Mouse (Mus musculus) lung, postnatal 0 days (tissue): ENCODE results near the gene Glmp. TPM values are rescaled to one million over a fixed set of nuclear protein-coding genes. Genes with fewer than 3 reads are reported as not detected.

Experiments
- ATAC-seq: fragments of 200-750 bp; cut with Nextera tagmentation; 2 replicates; pipeline ENCODE4 v1.8.0; 2017; ENCODE audit warnings: moderate library complexity
- DNase-seq: peaks from one replicate; pipeline ENCODE4 v3.0.0-alpha.2; 2016; ENCODE audit warnings: low spot score
- H3K27ac ChIP-seq: fragments of 300-500 bp; sonication (generic); 2 replicates; pipeline ENCODE4 v1.5.1; 2014; ENCODE audit warnings: antibody characterized with exemption, mild to moderate bottlenecking, low read length, mixed read lengths
- H3K27me3 ChIP-seq: fragments of 300-500 bp; sonication (generic); replicated peaks from 2 replicates; pipeline ENCODE4 v1.6.1; 2014; ENCODE audit warnings: low read length, mixed read lengths; ENCODE audit not compliant: insufficient read depth
- H3K36me3 ChIP-seq: fragments of 300-500 bp; sonication (generic); 2 replicates; pipeline ENCODE4 v1.6.1; 2014; ENCODE audit warnings: low read length, mixed read lengths; ENCODE audit not compliant: insufficient read depth
- H3K4me1 ChIP-seq: fragments of 300-500 bp; sonication (generic); 2 replicates; pipeline ENCODE4 v1.6.1; 2014; ENCODE audit warnings: antibody characterized with exemption, low read depth, low read length, mixed read lengths; ENCODE audit not compliant: insufficient read depth
- H3K4me2 ChIP-seq: fragments of 300-500 bp; sonication (generic); replicated peaks from 2 replicates; pipeline ENCODE4 v1.6.1; 2014; ENCODE audit warnings: low read depth, mild to moderate bottlenecking, low read length, moderate library complexity, mixed read lengths
- H3K4me3 ChIP-seq: fragments of 300-500 bp; sonication (generic); 2 replicates; pipeline ENCODE4 v1.5.1; 2014; ENCODE audit warnings: low read depth, low read length
- H3K9ac ChIP-seq: fragments of 300-500 bp; sonication (generic); replicated peaks from 2 replicates; pipeline ENCODE4 v1.6.1; 2014; ENCODE audit warnings: low read depth, mild to moderate bottlenecking
- H3K9me3 ChIP-seq: fragments of 300-500 bp; sonication (generic); 2 replicates; pipeline ENCODE4 v1.6.1; 2016; ENCODE audit warnings: low read length, mixed read lengths
- CTCF ChIP-seq: IDR thresholded peaks from 2 replicates; pipeline ENCODE4 v1.5.1; 2016; ENCODE audit warnings: antibody characterized with exemption, mild to moderate bottlenecking
- EP300 ChIP-seq: IDR thresholded peaks from 2 replicates; pipeline ENCODE4 v1.6.1; 2016; ENCODE audit warnings: antibody characterized with exemption, mild to moderate bottlenecking, control low read depth
- WGBS: fragments of 180-500 bp; shearing (Covaris S2); extraction: QIAGEN DNeasy Blood & Tissue Kit; methylation state at CpG from one replicate; pipeline ENCODE4 v1.1.7; 2014; 5-methylcytosine and 5-hydroxymethylcytosine counted together
- polyA plus RNA-seq: library from polyadenylated mRNA; unstranded; fragments of >200 nt; fragmentation: Nextera tagmentation; extraction: Ambion mirVana; gene quantifications from 2 replicates; pipeline ENCODE4 v1.2.1, GENCODE M21; 2015

The Glmp gene
- polyA plus RNA-seq, 1 experiment from 2014 or later: 273 TPM

GRCm38 (mm10) chr3:88297321-88297851 lies 27.4 kb upstream of the Glmp start:
- H3K4me1 ChIP-seq: peaks cover 6% of the 10 kb centered on the region; the same call in 1 of the 2 replicates
- peaks cover 15% of the 10 kb centered on the region; the same call in 1 of the 2 replicates for H3K36me3 ChIP-seq
- H3K9ac ChIP-seq: peak overlapping the region; percentile 72
- H3K9me3 ChIP-seq: no peaks in the 10 kb centered on the region
- H3K4me2 ChIP-seq: peak overlapping the region; percentile 58
- no peaks in the 10 kb centered on the region for H3K27me3 ChIP-seq
- under 1% methylated on average over 30 of the region's 30 CpGs for WGBS
- TF ChIP-seq EP300 (no peak), CTCF (no peak)
- DNase-seq: peak; percentile 31
- peak overlapping the region; percentile 80 for H3K4me3 ChIP-seq
- peak overlapping the region; percentile 88 for H3K27ac ChIP-seq
- no peak for ATAC-seq

DNA sequence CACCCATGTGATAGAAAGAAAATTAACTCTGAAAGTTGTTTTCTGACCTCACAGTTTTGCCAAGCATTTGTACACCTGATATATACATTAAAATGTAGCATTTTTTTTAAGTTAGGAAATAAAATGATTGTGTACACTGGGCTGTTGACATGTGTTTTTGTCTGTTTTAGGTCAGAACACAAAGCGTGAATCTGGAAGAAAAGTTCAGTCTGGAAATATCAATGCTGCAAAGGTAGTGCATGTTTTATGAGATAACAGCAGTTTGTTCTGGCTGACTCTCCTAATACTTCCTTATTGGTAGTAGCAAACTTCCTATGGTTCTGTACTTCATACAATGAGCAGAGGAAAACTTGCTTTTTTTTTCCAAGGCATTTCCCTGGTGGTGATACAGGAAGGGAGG lies 25.7 kb upstream of the Glmp start:
- Histone ChIP-seq H3K4me1 (peaks cover 6% of the 10 kb centered on the region; the same call in 1 of the 2 replicates), H3K4me3 (no peak overlapping the region), H3K9me3 (no peaks in the 10 kb centered on the region), H3K36me3 (peaks cover 24% of the 10 kb centered on the region; the same call in 1 of the 2 replicates), H3K9ac (no peak overlapping the region), H3K27ac (no peak overlapping the region), H3K4me2 (no peak overlapping the region), H3K27me3 (no peaks in the 10 kb centered on the region)
- WGBS: 81% methylated on average over 1 of the region's 1 CpGs
- TF ChIP-seq EP300 (no peak), CTCF (no peak)
- no peak for DNase-seq
- ATAC-seq: no peak

DNA sequence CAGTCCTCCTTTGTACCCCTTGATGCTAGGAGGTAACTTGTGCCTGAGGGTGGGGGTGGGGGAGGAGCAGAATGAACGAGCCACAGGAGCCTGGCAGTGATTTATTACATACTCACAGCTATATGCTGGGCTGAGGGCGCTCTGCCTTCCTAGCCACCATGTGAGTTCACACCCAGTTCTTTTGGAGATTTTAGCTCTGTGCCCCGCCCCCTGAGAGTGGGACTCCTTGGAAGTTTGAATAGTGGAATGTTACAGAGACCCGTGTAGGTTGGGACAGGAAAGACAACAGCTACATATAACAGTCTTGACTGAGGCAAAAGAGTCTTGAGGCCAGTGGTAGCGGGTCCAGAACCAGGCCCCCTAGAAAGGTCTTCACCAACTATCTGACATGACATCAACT lies 4.1 kb downstream of the Glmp start:
- ATAC-seq (no peak), DNase-seq (no peak)
- Histone ChIP-seq H3K36me3 (peaks cover 17% of the 10 kb centered on the region; the same call in 1 of the 2 replicates), H3K4me1 (peaks cover 4% of the 10 kb centered on the region; the same call in 1 of the 2 replicates), H3K27me3 (no peaks in the 10 kb centered on the region), H3K4me2 (no peak overlapping the region), H3K4me3 (no peak overlapping the region), H3K9me3 (no peaks in the 10 kb centered on the region), H3K9ac (no peak overlapping the region), H3K27ac (no peak overlapping the region)
- TF ChIP-seq CTCF (no peak), EP300 (no peak)
- WGBS: 55% methylated on average over 5 of the region's 5 CpGs

GRCm38 (mm10) chr3:88331282-88331681 lies 6.5 kb downstream of the Glmp start:
- no peak overlapping the region for H3K4me2 ChIP-seq
- peaks cover 4% of the 10 kb centered on the region; the same call in 1 of the 2 replicates for H3K4me1 ChIP-seq
- H3K36me3 ChIP-seq: peaks cover 17% of the 10 kb centered on the region; the same call in 1 of the 2 replicates
- H3K4me3 ChIP-seq: no peak overlapping the region
- DNase-seq (peak; percentile 61), ATAC-seq (no peak)
- WGBS: 22% methylated on average over 2 of the region's 2 CpGs
- no peak overlapping the region for H3K27ac ChIP-seq
- no peaks in the 10 kb centered on the region for H3K9me3 ChIP-seq
- TF ChIP-seq EP300: no peak
- peak; percentile 73 for TF ChIP-seq CTCF
- no peaks in the 10 kb centered on the region for H3K27me3 ChIP-seq
- H3K9ac ChIP-seq: no peak overlapping the region

- H3K36me3 ChIP-seq: 0 out of 2 replicates have a peak, but pooled peaks cover 5% of the 10 kb centered on the region
- no peaks in the 10 kb centered on the region for H3K27me3 ChIP-seq
- WGBS: 38% methylated on average over 12 of the region's 12 CpGs
- peak overlapping the region; percentile 75 for H3K27ac ChIP-seq
- H3K9me3 ChIP-seq: no peaks in the 10 kb centered on the region
- peak overlapping the region; percentile 50 for H3K4me2 ChIP-seq
- DNase-seq (peak; percentile 83), ATAC-seq (peak; percentile 37)
- peak overlapping the region; percentile 15; the same call in 1 of the 2 replicates for H3K4me3 ChIP-seq
- peak overlapping the region; percentile 26; the same call in 1 of the 2 replicates for H3K9ac ChIP-seq
- TF ChIP-seq EP300: no peak
- no peak for TF ChIP-seq CTCF
- peaks cover 4% of the 10 kb centered on the region; the same call in 1 of the 2 replicates for H3K4me1 ChIP-seq
Measured at GRCm38 (mm10) chr3:88334029-88334658, 9.3 kb downstream of the Glmp start.

GRCm38 (mm10) chr3:88334902-88335435 lies 10.1 kb downstream of the Glmp start:
- H3K4me1 ChIP-seq: peaks cover 4% of the 10 kb centered on the region; the same call in 1 of the 2 replicates
- DNase-seq (no peak), ATAC-seq (no peak)
- H3K36me3 ChIP-seq: no peaks in the 10 kb centered on the region
- H3K4me2 ChIP-seq: peak overlapping the region; percentile 75
- TF ChIP-seq CTCF: no peak
- no peak for TF ChIP-seq EP300
- no peaks in the 10 kb centered on the region for H3K27me3 ChIP-seq
- peak overlapping the region; percentile 78; the same call in 1 of the 2 replicates for H3K9ac ChIP-seq
- 18% methylated on average over 3 of the region's 3 CpGs for WGBS
- peak overlapping the region; percentile 94; the same call in 1 of the 2 replicates for H3K27ac ChIP-seq
- H3K9me3 ChIP-seq: no peaks in the 10 kb centered on the region
- peak overlapping the region; percentile 91; the same call in 1 of the 2 replicates for H3K4me3 ChIP-seq
